Mouse (Mus musculus) stomach, postnatal 0 days (tissue): ENCODE data around the gene Adamtsl1.

Experiments
- CTCF ChIP-seq: IDR thresholded peaks from 2 replicates; pipeline ENCODE4 v1.5.1; 2016; ENCODE audit warnings: antibody characterized with exemption, low read depth, mild to moderate bottlenecking, moderate library complexity
- EP300 ChIP-seq: optimal IDR thresholded peaks from 2 replicates; pipeline ENCODE3; 2016; ENCODE audit warnings: antibody characterized with exemption

DNA sequence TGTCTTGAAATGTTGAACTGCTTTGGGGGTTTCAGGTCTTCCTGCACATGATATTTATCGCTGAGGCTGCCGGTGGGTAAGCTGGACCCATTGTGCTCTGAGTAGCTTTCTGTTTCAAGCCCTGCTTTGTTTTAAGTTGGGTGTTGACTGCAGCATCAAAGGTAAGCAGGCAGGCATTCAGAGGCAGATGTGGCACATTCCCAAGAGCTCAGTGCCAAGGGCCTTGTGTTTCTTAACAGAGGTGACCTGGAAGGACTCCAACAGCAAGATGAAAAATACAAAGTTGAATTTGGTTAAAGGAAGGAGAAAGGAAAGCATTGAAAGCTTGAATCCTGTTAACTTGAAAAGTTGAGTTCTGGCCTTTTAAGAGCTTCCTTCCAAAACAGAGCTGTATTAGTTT lies 402.1 kb downstream of the Adamtsl1 start:
- TF ChIP-seq CTCF: no peak
- no peak for TF ChIP-seq EP300
